Mouse (Mus musculus) heart, embryonic 11.5 days (tissue): Measurements from ENCODE around the gene Fam129a. TPM values are rescaled to one million over a fixed set of nuclear protein-coding genes. Genes with fewer than 3 reads are reported as not detected.

Source experiments
- ATAC-seq: fragments of 200-750 bp; cut with Nextera tagmentation; replicated peaks from 2 replicates; pipeline ENCODE4 v1.8.0; 2017; ENCODE audit warnings: moderate library complexity; ENCODE audit not compliant: insufficient number of reproducible peaks, low FRiP score, low TSS enrichment
- H3K27ac ChIP-seq: fragments of 300-500 bp; sonication (generic); 2 replicates; pipeline ENCODE4 v1.5.1; 2014; ENCODE audit warnings: mild to moderate bottlenecking, low read depth, low read length
- H3K27me3 ChIP-seq: fragments of 300-500 bp; sonication (generic); 2 replicates; pipeline ENCODE4 v1.6.1; 2014; ENCODE audit warnings: mild to moderate bottlenecking, low read length, mixed read lengths; ENCODE audit not compliant: control insufficient read depth, insufficient read depth
- H3K36me3 ChIP-seq: fragments of 300-500 bp; sonication (generic); 2 replicates; pipeline ENCODE4 v1.6.1; 2014; ENCODE audit warnings: mild to moderate bottlenecking, low read length, moderate library complexity, mixed read lengths; ENCODE audit not compliant: control insufficient read depth, insufficient read depth
- H3K4me1 ChIP-seq: fragments of 300-500 bp; sonication (generic); 2 replicates; pipeline ENCODE4 v1.6.1; 2014; ENCODE audit warnings: low read length; ENCODE audit not compliant: control insufficient read depth, insufficient read depth
- H3K4me2 ChIP-seq: fragments of 300-500 bp; sonication (generic); 2 replicates; pipeline ENCODE4 v1.6.1; 2014; ENCODE audit warnings: mild to moderate bottlenecking, moderate library complexity
- H3K4me3 ChIP-seq: fragments of 300-500 bp; sonication (generic); 2 replicates; pipeline ENCODE4 v1.5.1; 2014; ENCODE audit warnings: low read depth, low read length
- H3K9ac ChIP-seq: fragments of 300-500 bp; sonication (generic); 2 replicates; pipeline ENCODE4 v1.6.1; 2014; ENCODE audit warnings: mild to moderate bottlenecking, low read depth, low read length, moderate library complexity
- H3K9me3 ChIP-seq: fragments of 300-500 bp; sonication (generic); replicated peaks from 2 replicates; pipeline ENCODE4 v1.6.1; 2016; ENCODE audit warnings: low read length; ENCODE audit not compliant: control insufficient read depth
- WGBS: fragments of 180-500 bp; shearing (Covaris S2); extraction: QIAGEN DNeasy Blood & Tissue Kit; methylation state at CpG from one replicate; pipeline ENCODE4 v1.1.7; 2014; ENCODE audit not compliant: insufficient replicate concordance; 5-methylcytosine and 5-hydroxymethylcytosine counted together
- polyA plus RNA-seq: library from polyadenylated mRNA; unstranded; fragments of >200 nt; fragmentation: Nextera tagmentation; extraction: Ambion mirVana; gene quantifications from 2 replicates; pipeline ENCODE4 v1.2.1, GENCODE M21; 2014

The Fam129a gene
- polyA plus RNA-seq, 1 experiment from 2014 or later = 2.3 TPM

DNA sequence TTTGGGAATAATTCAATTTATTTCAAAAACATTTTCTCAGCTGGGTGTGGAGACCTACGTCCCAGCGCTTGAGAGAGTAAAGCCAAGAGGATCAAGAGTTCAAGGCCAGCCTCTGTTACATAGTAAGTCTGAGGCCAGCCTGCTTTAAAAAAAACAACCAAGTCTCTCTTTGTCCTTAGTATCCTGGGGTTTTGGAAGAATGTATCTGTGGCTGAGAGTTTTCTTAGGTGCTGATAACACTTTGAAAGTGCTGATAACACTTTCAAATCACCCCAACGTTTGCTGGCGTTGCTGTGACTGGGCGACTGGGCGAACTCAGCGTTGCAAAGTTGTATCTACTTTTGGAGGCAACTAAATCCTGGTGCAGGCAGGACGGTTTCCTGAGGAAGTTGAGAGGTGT lies 88.7 kb downstream of the Fam129a start:
- Histone ChIP-seq H3K4me1 (peaks cover 8% of the 10 kb centered on the region), H3K4me2 (no peak overlapping the region), H3K4me3 (no peak overlapping the region), H3K9me3 (no peaks in the 10 kb centered on the region), H3K27ac (no peak overlapping the region), H3K36me3 (no peaks in the 10 kb centered on the region), H3K9ac (no peak overlapping the region), H3K27me3 (no peaks in the 10 kb centered on the region)
- no peak for ATAC-seq
- WGBS = 29% methylated on average over 8 of the region's 8 CpGs

DNA sequence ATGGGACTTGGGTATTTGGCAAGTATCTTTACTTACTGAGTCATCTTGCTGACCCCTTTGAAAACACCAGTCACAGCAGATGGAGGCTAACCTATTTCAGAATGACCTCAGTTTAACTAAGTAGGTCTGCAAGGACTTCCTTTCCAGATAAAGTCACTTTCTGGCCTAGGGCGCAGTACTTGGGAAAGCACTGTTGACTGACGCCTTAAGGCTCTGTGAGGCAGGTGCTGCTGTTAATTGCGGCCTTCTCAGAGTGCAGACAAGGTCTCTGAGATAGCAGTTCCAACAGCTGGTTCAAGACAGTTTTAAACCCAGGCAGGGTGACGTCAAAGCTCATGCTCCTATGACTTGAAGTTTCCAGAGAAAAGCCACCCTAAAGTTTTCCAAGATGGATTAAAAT lies 89.3 kb downstream of the Fam129a start:
- Histone ChIP-seq H3K36me3 (no peaks in the 10 kb centered on the region), H3K27ac (no peak overlapping the region), H3K4me3 (no peak overlapping the region), H3K4me2 (no peak overlapping the region), H3K4me1 (peaks cover 8% of the 10 kb centered on the region), H3K27me3 (no peaks in the 10 kb centered on the region), H3K9me3 (no peaks in the 10 kb centered on the region), H3K9ac (no peak overlapping the region)
- ATAC-seq = no peak
- WGBS = 33% methylated on average over 4 of the region's 4 CpGs

DNA sequence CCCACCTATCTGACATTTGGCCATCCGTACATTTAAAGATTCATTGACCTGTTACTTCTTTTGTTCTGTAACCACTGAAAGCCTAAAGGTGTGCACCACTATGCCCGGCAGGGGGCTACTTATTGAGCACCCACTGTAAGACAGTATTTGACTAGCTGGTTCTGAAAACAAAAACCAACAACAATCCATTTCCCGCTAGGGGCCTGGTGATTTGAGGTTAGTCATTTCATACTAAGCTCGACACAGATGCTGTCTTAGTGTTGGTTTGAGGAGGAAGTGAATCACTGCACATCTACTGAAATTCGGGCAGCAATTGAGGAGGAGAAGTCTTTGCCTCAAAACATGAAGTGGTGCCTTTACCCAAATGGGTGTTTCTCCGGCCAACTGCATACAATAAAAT lies 89.9 kb downstream of the Fam129a start:
- ATAC-seq = no peak
- peaks cover 8% of the 10 kb centered on the region for H3K4me1 ChIP-seq
- H3K9ac ChIP-seq = no peak overlapping the region
- H3K27me3 ChIP-seq = no peaks in the 10 kb centered on the region
- no peak overlapping the region for H3K4me3 ChIP-seq
- no peak overlapping the region for H3K4me2 ChIP-seq
- H3K36me3 ChIP-seq = no peaks in the 10 kb centered on the region
- 88% methylated on average over 6 of the region's 6 CpGs for WGBS
- no peaks in the 10 kb centered on the region for H3K9me3 ChIP-seq
- no peak overlapping the region for H3K27ac ChIP-seq

DNA sequence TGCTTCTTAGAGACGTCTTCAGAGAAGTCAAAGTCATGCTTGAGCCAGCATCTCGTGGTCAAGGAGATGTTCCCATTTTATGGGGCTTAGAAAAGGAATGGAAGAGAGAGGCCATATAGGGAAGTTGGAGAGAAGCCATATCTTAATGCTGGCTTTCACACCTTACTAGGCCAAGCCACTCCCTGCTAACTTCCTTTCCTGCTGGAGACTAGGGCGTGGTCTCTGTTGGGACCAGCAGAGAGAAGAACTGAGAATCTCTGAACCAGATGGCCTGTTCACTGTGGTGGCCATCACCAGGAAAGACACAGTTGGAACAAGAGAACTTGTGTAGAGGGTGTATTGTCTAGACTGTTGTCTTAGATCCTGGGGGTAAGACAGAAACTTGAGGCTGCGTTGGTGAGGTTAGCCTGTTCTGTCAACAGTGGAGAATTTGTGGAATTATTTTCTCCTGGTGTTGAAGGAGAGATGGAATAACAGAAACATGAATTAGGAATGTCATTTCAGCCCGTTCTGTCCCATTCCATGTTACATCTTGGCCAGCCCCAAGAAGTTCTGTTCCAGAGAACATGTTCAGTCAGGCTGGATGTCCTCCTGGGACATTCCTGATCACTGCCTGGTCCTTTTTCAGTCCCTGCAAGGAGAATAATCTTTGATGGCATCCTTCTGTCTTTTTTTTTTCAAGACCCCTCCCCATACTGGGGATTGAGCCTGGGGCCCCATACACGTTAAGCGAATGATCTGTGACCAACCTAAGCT lies 90.9 kb downstream of the Fam129a start:
- H3K4me3 ChIP-seq = no peak overlapping the region
- H3K9me3 ChIP-seq = no peaks in the 10 kb centered on the region
- H3K27me3 ChIP-seq = no peaks in the 10 kb centered on the region
- no peak overlapping the region for H3K4me2 ChIP-seq
- no peaks in the 10 kb centered on the region for H3K36me3 ChIP-seq
- no peak overlapping the region for H3K27ac ChIP-seq
- WGBS = 81% methylated on average over 7 of the region's 7 CpGs
- H3K9ac ChIP-seq = no peak overlapping the region
- peaks cover 8% of the 10 kb centered on the region for H3K4me1 ChIP-seq
- ATAC-seq = no peak

DNA sequence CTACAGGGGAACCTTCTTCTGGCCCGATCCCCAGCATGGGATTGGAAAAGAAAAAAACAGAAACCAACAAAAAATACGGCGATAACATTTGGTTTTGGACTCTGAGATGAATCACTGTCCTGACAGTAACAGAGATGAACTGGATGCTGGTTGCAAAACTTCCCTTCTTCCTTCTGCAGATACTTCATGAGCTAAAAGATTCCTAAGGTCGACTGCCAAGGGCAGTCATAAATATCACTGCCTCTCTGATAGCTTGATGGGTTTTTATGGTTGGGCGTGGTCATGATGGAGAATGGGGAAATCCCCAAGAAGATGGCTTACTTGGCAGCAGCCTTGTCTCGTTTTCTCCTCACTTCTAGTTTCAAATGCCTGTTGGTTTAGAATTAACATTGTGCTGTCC lies 92.0 kb downstream of the Fam129a start:
- Histone ChIP-seq H3K4me3 (no peak overlapping the region), H3K9ac (no peak overlapping the region), H3K9me3 (no peaks in the 10 kb centered on the region), H3K36me3 (no peaks in the 10 kb centered on the region), H3K27ac (no peak overlapping the region), H3K4me1 (peaks cover 13% of the 10 kb centered on the region), H3K4me2 (no peak overlapping the region), H3K27me3 (no peaks in the 10 kb centered on the region)
- WGBS = 73% methylated on average over 6 of the region's 6 CpGs
- ATAC-seq = no peak

DNA sequence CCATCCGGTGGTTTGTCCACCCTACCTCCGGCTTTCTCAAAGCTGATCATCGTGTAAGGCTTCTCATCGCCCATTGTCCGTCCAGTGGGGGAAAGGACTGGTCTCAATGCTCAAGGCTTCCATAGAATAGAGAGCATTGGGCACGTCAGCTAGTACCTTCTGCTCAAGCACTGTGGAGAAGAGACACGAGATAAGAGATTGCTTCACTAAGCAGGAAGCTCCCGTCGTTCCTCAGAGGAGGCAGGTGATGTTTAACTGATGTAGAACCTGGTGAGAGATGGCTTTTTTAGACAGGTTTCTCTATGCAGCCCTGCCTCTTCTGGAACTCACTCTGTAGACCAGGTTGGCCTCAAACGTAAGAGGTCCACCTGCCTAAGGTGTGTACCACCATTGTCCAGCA lies 93.4 kb downstream of the Fam129a start:
- Histone ChIP-seq H3K9me3 (no peaks in the 10 kb centered on the region), H3K4me3 (no peak overlapping the region), H3K4me2 (no peak overlapping the region), H3K27ac (no peak overlapping the region), H3K4me1 (peaks cover 13% of the 10 kb centered on the region), H3K9ac (no peak overlapping the region), H3K36me3 (no peaks in the 10 kb centered on the region), H3K27me3 (no peaks in the 10 kb centered on the region)
- ATAC-seq = no peak
- 73% methylated on average over 10 of the region's 10 CpGs for WGBS

DNA sequence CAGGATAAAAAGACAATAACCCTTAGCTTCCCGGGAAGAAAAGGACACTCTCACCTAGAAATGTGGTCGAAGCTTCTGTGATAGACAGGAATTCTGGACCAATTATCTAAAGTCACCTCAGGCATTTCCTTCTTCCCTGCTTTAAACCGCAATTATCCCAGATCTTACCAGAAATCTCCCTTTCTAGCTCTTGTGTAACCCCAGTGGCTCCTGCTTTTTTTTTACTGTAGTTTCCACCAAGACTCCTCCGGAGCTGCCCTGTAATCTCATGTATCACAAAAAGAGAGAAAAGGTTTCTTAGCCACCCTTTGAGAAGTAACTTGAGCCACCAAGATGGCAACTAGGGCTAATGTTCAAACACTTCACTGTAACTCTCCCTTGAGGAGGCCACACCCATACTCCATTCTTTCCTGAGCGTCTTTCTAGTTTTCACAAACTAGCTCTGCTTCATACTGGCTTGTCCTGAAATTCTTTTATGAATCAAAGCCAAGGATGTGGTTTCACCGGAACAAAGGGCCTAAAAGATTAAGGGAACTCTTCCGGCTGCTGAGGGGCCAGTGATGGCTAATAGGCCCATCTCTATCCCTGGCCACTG lies 93.9 kb downstream of the Fam129a start:
- Histone ChIP-seq H3K27me3 (no peaks in the 10 kb centered on the region), H3K9ac (no peak overlapping the region), H3K4me1 (peaks cover 10% of the 10 kb centered on the region), H3K4me3 (no peak overlapping the region), H3K27ac (no peak overlapping the region), H3K9me3 (no peaks in the 10 kb centered on the region), H3K36me3 (no peaks in the 10 kb centered on the region), H3K4me2 (no peak overlapping the region)
- WGBS = 74% methylated on average over 7 of the region's 7 CpGs
- ATAC-seq = no peak

DNA sequence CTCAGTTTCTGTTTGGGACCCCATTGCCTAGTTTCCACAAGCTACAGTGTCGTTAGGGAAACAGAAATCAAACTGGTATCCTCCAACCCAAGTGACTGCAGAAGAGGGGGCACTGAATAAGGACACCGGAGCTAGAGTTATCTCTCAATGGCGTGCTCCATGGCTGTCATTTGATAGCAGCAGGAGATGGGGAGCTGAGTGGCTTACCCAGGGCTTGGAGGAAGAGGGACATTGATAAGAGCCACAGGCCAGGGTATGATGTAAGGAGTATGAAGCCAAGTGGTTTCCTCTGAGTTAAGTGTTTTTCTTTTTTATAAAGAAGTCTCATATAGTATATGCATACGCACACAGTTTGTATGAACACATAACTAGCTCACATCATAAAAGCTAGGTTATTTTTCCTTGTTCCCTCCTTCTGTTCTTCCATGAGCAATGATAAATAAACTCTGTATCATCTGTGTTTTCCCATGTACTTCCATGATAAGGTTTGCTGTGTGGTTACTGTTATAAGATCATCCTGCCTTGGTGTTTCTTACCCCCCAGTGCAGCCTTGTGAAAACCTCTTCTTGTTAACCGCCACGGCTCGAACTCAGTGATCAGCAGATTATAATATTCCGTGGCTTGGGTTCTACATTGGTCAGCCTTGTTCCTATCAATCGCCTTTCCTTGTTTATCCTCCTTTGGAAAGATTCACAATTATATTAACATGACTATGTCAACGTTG lies 96.5 kb downstream of the Fam129a start:
- Histone ChIP-seq H3K9me3 (no peaks in the 10 kb centered on the region), H3K4me1 (peaks cover 6% of the 10 kb centered on the region), H3K27ac (no peak overlapping the region), H3K4me3 (no peak overlapping the region), H3K27me3 (no peaks in the 10 kb centered on the region), H3K9ac (no peak overlapping the region), H3K36me3 (no peaks in the 10 kb centered on the region), H3K4me2 (no peak overlapping the region)
- WGBS = 63% methylated on average over 10 of the region's 10 CpGs
- ATAC-seq = no peak
